Mouse (Mus musculus) stomach, embryonic 16.5 days (tissue): ENCODE results near the gene Scn11a. TPM values are rescaled to one million over a fixed set of nuclear protein-coding genes. Genes with fewer than 3 reads are reported as not detected.

Experiments
- ATAC-seq: fragments of 200-750 bp; cut with Nextera tagmentation; 2 replicates; pipeline ENCODE4 v1.8.0; 2017; ENCODE audit warnings: moderate number of reproducible peaks, moderate TSS enrichment; ENCODE audit not compliant: insufficient read depth, low FRiP score
- H3K27ac ChIP-seq: fragments of 300-500 bp; sonication (generic); 2 replicates; pipeline ENCODE4 v1.5.1; 2014; ENCODE audit warnings: low read length
- H3K27me3 ChIP-seq: fragments of 300-500 bp; sonication (generic); 2 replicates; pipeline ENCODE4 v1.6.1; 2014; ENCODE audit warnings: low read length, control low read depth, mixed read lengths; ENCODE audit not compliant: control insufficient read depth, insufficient read depth
- H3K36me3 ChIP-seq: fragments of 300-500 bp; sonication (generic); 2 replicates; pipeline ENCODE4 v1.6.1; 2014; ENCODE audit warnings: low read length; ENCODE audit not compliant: control insufficient read depth, insufficient read depth
- H3K4me1 ChIP-seq: fragments of 300-500 bp; sonication (generic); 2 replicates; pipeline ENCODE4 v1.6.1; 2014; ENCODE audit warnings: low read length, control low read depth, mixed read lengths; ENCODE audit not compliant: control insufficient read depth, insufficient read depth
- H3K4me2 ChIP-seq: fragments of 300-500 bp; sonication (generic); 2 replicates; pipeline ENCODE4 v1.6.1; 2014; ENCODE audit warnings: low read depth, low read length, mixed read lengths
- H3K4me3 ChIP-seq: fragments of 300-500 bp; sonication (generic); replicated peaks from 2 replicates; pipeline ENCODE4 v1.5.1; 2014; ENCODE audit warnings: mild to moderate bottlenecking, low read length
- H3K9ac ChIP-seq: fragments of 300-500 bp; sonication (generic); 2 replicates; pipeline ENCODE4 v1.6.1; 2014; ENCODE audit warnings: low read length
- H3K9me3 ChIP-seq: fragments of 300-500 bp; sonication (generic); replicated peaks from 2 replicates; pipeline ENCODE4 v1.6.1; 2016; ENCODE audit warnings: low read length, control low read depth; ENCODE audit not compliant: control insufficient read depth
- WGBS: fragments of 180-500 bp; shearing (Covaris S2); extraction: QIAGEN DNeasy Blood & Tissue Kit; methylation state at CpG from one replicate; pipeline ENCODE4 v1.1.7; 2014; 5-methylcytosine and 5-hydroxymethylcytosine counted together
- polyA plus RNA-seq: library from polyadenylated mRNA; unstranded; fragments of >200 nt; fragmentation: Nextera tagmentation; extraction: Ambion mirVana; gene quantifications from 2 replicates; pipeline ENCODE4 v1.2.1, GENCODE M21; 2015

The Scn11a gene
- polyA plus RNA-seq, 1 experiment from 2014 or later, result 0.03 TPM

DNA sequence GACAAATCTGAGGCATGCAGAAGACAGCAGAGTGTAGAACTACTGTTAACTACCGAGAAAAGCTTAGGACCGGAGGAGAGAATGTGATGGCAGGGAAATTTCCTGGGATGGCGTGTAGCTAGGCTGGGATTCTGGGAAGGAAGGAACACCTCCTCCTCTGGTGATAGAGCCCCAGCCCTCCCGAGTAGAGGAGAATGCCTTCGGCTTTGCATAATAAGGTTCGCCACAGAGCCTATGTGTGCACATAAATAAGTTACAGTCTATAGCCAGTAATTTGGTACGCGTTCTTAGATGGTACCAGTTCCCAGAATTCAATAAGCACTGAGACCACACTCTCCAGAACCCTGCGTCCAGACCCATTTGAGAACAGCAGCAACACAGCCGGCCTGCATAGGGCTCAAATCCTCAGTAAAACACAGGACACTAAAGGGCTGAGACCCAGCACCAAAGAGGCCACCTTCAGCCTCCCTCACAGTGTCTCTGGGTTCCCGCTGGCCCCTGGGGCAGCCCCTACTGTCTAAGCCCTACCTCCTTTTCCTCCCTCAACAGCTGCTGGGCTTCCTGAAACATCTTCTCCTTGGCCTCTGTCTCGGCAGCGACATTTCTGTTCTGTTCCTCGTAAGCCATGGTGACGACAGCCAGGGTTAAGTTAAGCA is 21.3 kb downstream of the Scn11a start:
- H3K4me1 ChIP-seq, result no peaks in the 10 kb centered on the region
- 64% methylated on average over 15 of the region's 15 CpGs for WGBS
- no peak overlapping the region for H3K27ac ChIP-seq
- no peak for ATAC-seq
- no peak overlapping the region for H3K9ac ChIP-seq
- no peaks in the 10 kb centered on the region for H3K36me3 ChIP-seq
- no peak overlapping the region for H3K4me2 ChIP-seq
- no peaks in the 10 kb centered on the region for H3K9me3 ChIP-seq
- H3K4me3 ChIP-seq, result no peak overlapping the region
- H3K27me3 ChIP-seq, result no peaks in the 10 kb centered on the region

DNA sequence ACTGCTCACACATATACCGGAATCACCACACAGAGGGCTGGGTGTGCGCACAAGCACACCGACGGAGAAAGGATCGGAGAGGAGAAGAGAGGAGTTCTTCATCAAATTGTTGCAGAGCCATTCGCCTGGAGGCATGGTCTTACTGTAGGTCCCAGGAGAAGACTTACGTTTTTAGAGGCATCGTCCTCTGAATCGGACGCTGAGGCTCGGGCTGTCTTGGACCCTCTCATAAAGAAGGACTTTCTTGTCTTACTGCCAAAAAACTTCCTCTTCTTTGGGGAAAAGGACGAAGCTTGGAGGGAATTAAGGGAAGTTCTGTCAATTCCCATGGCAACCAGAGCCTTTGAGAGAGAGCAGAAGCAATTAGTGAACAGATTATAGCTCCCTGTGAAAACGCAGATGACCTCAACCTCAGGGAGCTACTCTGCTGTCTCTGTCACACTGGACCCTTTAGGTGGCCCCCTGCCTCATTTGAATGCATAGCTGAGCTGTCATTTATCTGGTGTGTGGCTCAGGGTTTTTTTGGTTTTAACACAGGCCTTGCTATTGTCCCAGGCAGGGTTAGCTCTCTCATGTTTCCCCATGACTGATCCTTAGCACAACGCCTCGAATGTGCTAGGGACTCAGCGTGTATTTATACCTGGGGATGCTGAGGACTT is 22.0 kb downstream of the Scn11a start:
- no peak overlapping the region for H3K27ac ChIP-seq
- no peak for ATAC-seq
- no peak overlapping the region for H3K9ac ChIP-seq
- no peaks in the 10 kb centered on the region for H3K36me3 ChIP-seq
- WGBS, result 60% methylated on average over 16 of the region's 16 CpGs
- H3K9me3 ChIP-seq, result no peaks in the 10 kb centered on the region
- no peaks in the 10 kb centered on the region for H3K4me1 ChIP-seq
- H3K4me2 ChIP-seq, result no peak overlapping the region
- no peaks in the 10 kb centered on the region for H3K27me3 ChIP-seq
- H3K4me3 ChIP-seq, result no peak overlapping the region

DNA sequence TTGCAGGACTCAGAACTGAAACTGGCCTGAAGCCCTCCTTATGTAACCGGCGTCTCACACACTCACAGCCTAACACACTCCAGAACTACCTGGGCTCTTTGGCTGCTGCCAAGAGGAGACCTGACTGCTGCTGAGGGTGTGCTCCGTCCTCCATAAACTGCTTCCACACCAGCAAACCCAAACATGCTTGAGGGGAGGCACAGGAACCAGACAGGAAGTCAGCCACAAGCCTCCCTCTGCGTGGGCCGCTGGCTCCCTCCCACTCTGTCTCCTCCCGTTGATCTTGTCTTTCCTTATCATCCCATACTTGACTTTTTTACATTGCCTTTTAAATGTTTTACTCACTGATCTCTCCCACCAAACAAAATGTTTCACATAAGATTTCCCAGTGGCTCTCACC is 23.8 kb downstream of the Scn11a start:
- Histone ChIP-seq H3K4me1 (no peaks in the 10 kb centered on the region), H3K36me3 (no peaks in the 10 kb centered on the region), H3K27me3 (no peaks in the 10 kb centered on the region), H3K4me3 (no peak overlapping the region), H3K27ac (no peak overlapping the region), H3K4me2 (no peak overlapping the region), H3K9me3 (no peaks in the 10 kb centered on the region), H3K9ac (no peak overlapping the region)
- 48% methylated on average over 6 of the region's 6 CpGs for WGBS
- no peak for ATAC-seq

GRCm38 (mm10) chr9:119796791-119797190 is 28.5 kb downstream of the Scn11a start:
- ATAC-seq, result no peak
- H3K36me3 ChIP-seq, result no peaks in the 10 kb centered on the region
- H3K9me3 ChIP-seq, result no peaks in the 10 kb centered on the region
- H3K27me3 ChIP-seq, result no peaks in the 10 kb centered on the region
- no peak overlapping the region for H3K4me2 ChIP-seq
- no peaks in the 10 kb centered on the region for H3K4me1 ChIP-seq
- WGBS, result 66% methylated on average over 4 of the region's 4 CpGs
- no peak overlapping the region for H3K9ac ChIP-seq
- H3K4me3 ChIP-seq, result no peak overlapping the region
- H3K27ac ChIP-seq, result no peak overlapping the region

- Histone ChIP-seq H3K36me3 (no peaks in the 10 kb centered on the region), H3K9me3 (no peaks in the 10 kb centered on the region), H3K4me3 (no peak overlapping the region), H3K27ac (no peak overlapping the region), H3K4me1 (no peaks in the 10 kb centered on the region), H3K9ac (no peak overlapping the region), H3K27me3 (no peaks in the 10 kb centered on the region), H3K4me2 (no peak overlapping the region)
- 70% methylated on average over 15 of the region's 15 CpGs for WGBS
- ATAC-seq, result no peak
Observed at GRCm38 (mm10) chr9:119795254-119795912, 29.9 kb downstream of the Scn11a start.

DNA sequence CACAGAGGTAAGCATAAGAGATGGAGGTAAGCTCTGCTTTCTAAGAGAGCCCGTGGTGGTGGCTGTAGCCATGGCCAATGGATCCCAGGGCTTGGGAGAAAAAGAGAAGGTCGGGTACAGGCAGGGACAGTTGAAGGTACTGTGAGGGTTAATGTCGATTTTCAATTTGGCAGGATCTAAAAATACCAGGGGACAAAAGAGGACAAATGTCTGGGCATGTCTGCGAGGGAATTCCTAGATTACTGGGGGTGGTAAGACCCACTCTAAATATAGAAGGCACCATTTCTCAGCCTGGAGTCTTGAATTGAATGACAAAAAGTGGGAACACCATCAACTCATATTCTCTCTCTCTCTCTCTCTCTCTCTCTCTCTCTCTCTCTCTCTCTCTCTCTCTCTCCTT is 30.8 kb downstream of the Scn11a start:
- no peak for ATAC-seq
- no peaks in the 10 kb centered on the region for H3K4me1 ChIP-seq
- no peaks in the 10 kb centered on the region for H3K9me3 ChIP-seq
- H3K9ac ChIP-seq, result no peak overlapping the region
- H3K27me3 ChIP-seq, result no peaks in the 10 kb centered on the region
- no peak overlapping the region for H3K4me2 ChIP-seq
- H3K36me3 ChIP-seq, result no peaks in the 10 kb centered on the region
- H3K4me3 ChIP-seq, result no peak overlapping the region
- WGBS, result 56% methylated on average over 4 of the region's 4 CpGs
- no peak overlapping the region for H3K27ac ChIP-seq

- no peaks in the 10 kb centered on the region for H3K4me1 ChIP-seq
- no peak overlapping the region for H3K9ac ChIP-seq
- no peak overlapping the region for H3K4me3 ChIP-seq
- WGBS, result 54% methylated on average over 9 of the region's 9 CpGs
- H3K4me2 ChIP-seq, result no peak overlapping the region
- H3K27ac ChIP-seq, result no peak overlapping the region
- no peak for ATAC-seq
- H3K27me3 ChIP-seq, result no peaks in the 10 kb centered on the region
- no peaks in the 10 kb centered on the region for H3K9me3 ChIP-seq
- H3K36me3 ChIP-seq, result no peaks in the 10 kb centered on the region
Observed at GRCm38 (mm10) chr9:119792505-119792904, 32.8 kb downstream of the Scn11a start.

DNA sequence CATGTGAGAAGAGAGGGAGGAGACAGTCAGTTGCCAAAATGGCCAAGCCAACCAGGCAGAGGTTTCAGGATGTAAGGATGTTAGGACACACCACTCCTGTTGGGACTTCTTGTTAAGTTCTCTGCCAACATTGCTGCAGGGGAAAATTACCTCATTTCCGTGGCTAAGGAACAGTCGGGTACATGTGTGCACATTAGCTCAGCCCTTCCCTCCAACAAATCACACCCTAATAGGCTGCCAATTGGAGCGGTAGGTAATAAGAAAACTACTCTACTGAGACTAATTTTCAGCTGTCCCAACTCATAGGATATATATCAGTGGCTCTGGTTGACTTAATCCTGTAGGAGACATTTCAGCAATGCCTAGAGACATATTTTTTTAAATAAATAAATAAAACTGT is 44.4 kb downstream of the Scn11a start:
- no peaks in the 10 kb centered on the region for H3K9me3 ChIP-seq
- no peak overlapping the region for H3K27ac ChIP-seq
- no peaks in the 10 kb centered on the region for H3K27me3 ChIP-seq
- no peak overlapping the region for H3K9ac ChIP-seq
- H3K4me1 ChIP-seq, result no peaks in the 10 kb centered on the region
- no peaks in the 10 kb centered on the region for H3K36me3 ChIP-seq
- no peak for ATAC-seq
- no peak overlapping the region for H3K4me3 ChIP-seq
- 78% methylated on average over 3 of the region's 3 CpGs for WGBS
- H3K4me2 ChIP-seq, result no peak overlapping the region

DNA sequence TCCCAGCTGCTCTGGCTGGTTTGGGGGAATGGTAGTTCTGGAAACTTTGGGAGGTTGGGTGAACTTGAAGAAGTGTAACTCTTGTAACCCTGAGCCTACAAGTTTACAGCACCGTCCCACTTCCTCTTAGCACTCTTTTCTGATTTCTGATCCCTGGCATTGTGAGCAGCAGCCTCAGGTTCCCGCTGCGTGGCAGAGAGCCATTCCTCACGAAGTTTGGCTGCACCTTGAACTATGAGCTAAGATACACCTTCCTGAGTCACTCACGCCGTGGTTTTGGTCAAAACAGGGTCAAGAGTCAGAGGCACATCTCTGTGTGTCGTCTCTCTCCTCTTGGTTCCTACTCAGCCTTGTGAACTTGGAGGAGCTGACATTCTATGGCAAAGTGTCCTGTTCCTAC is 48.6 kb downstream of the Scn11a start:
- H3K4me2 ChIP-seq, result no peak overlapping the region
- 74% methylated on average over 7 of the region's 7 CpGs for WGBS
- no peak overlapping the region for H3K27ac ChIP-seq
- no peaks in the 10 kb centered on the region for H3K4me1 ChIP-seq
- H3K36me3 ChIP-seq, result no peaks in the 10 kb centered on the region
- H3K9me3 ChIP-seq, result no peaks in the 10 kb centered on the region
- H3K9ac ChIP-seq, result no peak overlapping the region
- no peak for ATAC-seq
- no peak overlapping the region for H3K4me3 ChIP-seq
- H3K27me3 ChIP-seq, result no peaks in the 10 kb centered on the region
